In the genomic region with DNA sequence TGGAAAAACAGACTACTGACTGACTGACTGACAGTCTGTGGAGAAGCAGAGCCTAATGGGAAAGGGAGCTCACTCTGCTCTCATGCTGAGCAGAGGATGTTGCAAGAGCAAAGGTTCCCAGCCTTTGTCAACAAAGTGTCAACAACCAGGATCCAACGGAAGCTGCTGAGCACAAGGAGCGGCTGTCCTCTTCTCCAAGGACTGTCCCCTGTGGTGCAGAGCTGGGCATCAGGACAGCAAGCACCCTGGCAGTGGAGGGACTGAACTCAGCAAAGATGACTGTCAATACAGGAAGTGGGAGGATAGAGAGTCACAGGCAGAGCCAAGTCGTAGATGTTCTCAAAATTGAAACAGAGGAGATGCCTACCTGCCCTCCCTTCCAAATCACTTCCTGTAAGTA, we compare ENCODE assay signal across 10 mouse cellular contexts. TPM values are rescaled to one million over a fixed set of nuclear protein-coding genes. Genes with fewer than 3 reads are reported as not detected.
A peak's percentile ranks its signal among the peaks of the same experiment; 100 is the strongest.
DNase-seq lines count a peak whose midpoint lies in the region; ATAC-seq and TF ChIP-seq lines count a peak whose summit lies in the region.
"Had no signal": no experiment of that assay in that cellular context is flagged by ENCODE, and none has a peak within 500 bp of the region (broad histone marks: within the 10 kb centered on the region; RNA-seq: fewer than 3 reads in every experiment).

No protein-coding gene starts in this region.

- H3K9ac ChIP-seq in lung, embryonic 15.5 days = no peak overlapping the region
- H3K9ac ChIP-seq: neural tube, embryonic 13.5 days had no signal

- no peaks in the 10 kb centered on the region for H3K36me3 ChIP-seq in lung, embryonic 15.5 days
- H3K36me3 ChIP-seq: neural tube, embryonic 13.5 days had no signal

- H3K4me1 ChIP-seq in lung, embryonic 15.5 days = peaks cover 8% of the 10 kb centered on the region

- no peak overlapping the region for H3K4me2 ChIP-seq in lung, embryonic 15.5 days
- H3K4me2 ChIP-seq: neural tube, embryonic 13.5 days had no signal

- peak; percentile 74 for ATAC-seq in lung, embryonic 15.5 days (ENCODE audit: borderline replicate concordance, extremely low read depth, low FRiP score, low TSS enrichment)

- no peak overlapping the region for H3K4me3 ChIP-seq in gastrocnemius, adult 2 months
- H3K4me3 ChIP-seq in lung, embryonic 15.5 days = no peak overlapping the region
- H3K4me3 ChIP-seq: neural tube, embryonic 13.5 days had no signal

- intact Hi-C loops in gastrocnemius, adult 2 months (cut with DNase I) = no loop called here

- H3K27me3 ChIP-seq in lung, embryonic 15.5 days = no peaks in the 10 kb centered on the region
- H3K27me3 ChIP-seq: neural tube, embryonic 13.5 days had no signal

- DNase-seq in gastrocnemius, adult 2 months = peak; percentile 41
- DNase-seq in gastrocnemius, postnatal 10 days = no peak
- DNase-seq in thymus, postnatal 14 days = peak; percentile 11
- DNase-seq in thymus, postnatal 25 days = no peak
- no peak for DNase-seq in cerebellum, adult 11-12 months
- DNase-seq in layer of hippocampus, postnatal 14 days (ENCODE audit: low spot score in 2 of 2) = no peak
- no peak for DNase-seq in adrenal gland, adult 2 months
- DNase-seq: thymus, postnatal 36 days had no signal

- H3K9me3 ChIP-seq in lung, embryonic 15.5 days = no peaks in the 10 kb centered on the region
- H3K9me3 ChIP-seq: neural tube, embryonic 13.5 days had no signal

- 16% methylated on average over 3 of the region's 3 CpGs for WGBS in lung, embryonic 15.5 days

- H3K27ac ChIP-seq in gastrocnemius, adult 2 months = peak overlapping the region; percentile 38; the same call in 1 of the 2 replicates
- no peak overlapping the region; the same call in 1 of the 2 replicates for H3K27ac ChIP-seq in lung, embryonic 15.5 days

- no peak for TF ChIP-seq CTCF in gastrocnemius, adult 2 months (IDR thresholded peaks at IDR 0.05)

RNA-seq across cellular contexts. Expression of gene Hspa8, which starts 56.6 kb away (rescaled TPM):
- 1,000 to 10,000 TPM; 1,297 to 1,609 TPM for total RNA-seq in gastrocnemius, adult 2 months (2021)
- 1,000 to 10,000 TPM; 1,094 to 1,113 TPM for total RNA-seq in gastrocnemius, postnatal 10 days (2021)
- 2,564 and 2,677 TPM in 2 replicates for polyA plus RNA-seq in lung, embryonic 15.5 days (2015; fragmentation: Nextera tagmentation; extraction: Ambion mirVana)
- total RNA-seq in layer of hippocampus, postnatal 14 days (2021) = 1,000 to 10,000 TPM; 2,045 to 2,355 TPM
- total RNA-seq in adrenal gland, adult 2 months (2021) = 1,000 to 10,000 TPM; 1,424 to 4,193 TPM
- polyA plus RNA-seq in adrenal gland, adult 2 months (2012; rRNA removed) = 1,414 and 2,267 TPM in 2 replicates

RNA-seq across cellular contexts. Expression of gene Clmp, which starts 58.5 kb away (rescaled TPM):
- 1 to 10 TPM; 3.7 to 5.2 TPM for total RNA-seq in gastrocnemius, adult 2 months (2021)
- 10 to 100 TPM; 11.3 to 16.1 TPM for total RNA-seq in gastrocnemius, postnatal 10 days (2021)
- polyA plus RNA-seq in lung, embryonic 15.5 days (2015; fragmentation: Nextera tagmentation; extraction: Ambion mirVana) = 11.7 and 12.6 TPM in 2 replicates
- 10 to 100 TPM; 36.1 to 39.2 TPM for total RNA-seq in layer of hippocampus, postnatal 14 days (2021)
- total RNA-seq in adrenal gland, adult 2 months (2021) = 1 to 10 TPM; 6.3 TPM
- 25.4 and 29.5 TPM in 2 replicates for polyA plus RNA-seq in adrenal gland, adult 2 months (2012; rRNA removed)

Comparison
In these comparisons a context has a peak if more than half of its experiments do, and no peak if none do; other contexts are left out.
1. DNase-seq: peak in gastrocnemius, adult 2 months (single experiment) and thymus, postnatal 14 days (single experiment); none in gastrocnemius, postnatal 10 days (single experiment), thymus, postnatal 25 days (single experiment), cerebellum, adult 11-12 months (single experiment), layer of hippocampus, postnatal 14 days (0 of 2) and adrenal gland, adult 2 months (single experiment).